Mouse (Mus musculus) spleen, postnatal 0 days (tissue): ENCODE results near the gene Gm43720. TPM values are rescaled to one million over a fixed set of nuclear protein-coding genes. Genes with fewer than 3 reads are reported as not detected.

Experiments
- polyA plus RNA-seq: library from polyadenylated mRNA; unstranded; fragments of >200 nt; fragmentation: Nextera tagmentation; extraction: Ambion mirVana; gene quantifications from 2 replicates; pipeline ENCODE4 v1.2.1, GENCODE M21; 2015

Gene Gm43720
- not detected in 2 replicates for polyA plus RNA-seq

GRCm38 (mm10) chr5:138279585-138280424 is at the start of gene Gm43720, which contains the start of the genes Gpc2 and Stag3:
TSS of gene Gm43720 (minus strand) at chr5:138279958.
TSS of gene Gpc2 (minus strand) at chr5:138280005.
TSS of gene Stag3 (plus strand) at chr5:138280240.

DNA sequence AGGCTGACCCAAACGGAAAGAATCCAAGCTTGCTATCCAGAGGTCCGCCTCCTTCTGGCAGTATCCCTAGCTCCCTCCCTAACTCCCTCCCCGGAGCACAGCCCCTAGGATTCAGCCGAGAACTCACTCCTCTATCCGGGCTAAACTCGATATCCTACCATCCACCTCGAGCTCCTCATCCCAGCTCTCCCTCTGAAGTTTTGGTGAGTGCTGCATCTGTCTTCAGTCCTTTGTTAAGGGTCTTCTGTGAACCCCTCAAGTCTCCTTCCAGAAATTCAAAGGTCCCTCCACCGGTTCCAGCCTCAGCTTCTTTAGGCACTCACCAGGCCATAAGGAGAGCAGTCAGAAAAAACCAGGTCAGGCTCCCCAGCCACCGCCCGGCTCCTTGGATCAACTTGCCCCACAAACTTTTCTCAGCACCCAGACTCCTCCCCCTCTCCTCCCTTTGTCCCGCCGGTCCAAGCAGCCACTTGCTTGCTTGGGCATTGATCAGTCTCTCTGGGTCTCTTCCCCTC is 7.3 kb downstream of the Gm43720 start, which contains the start of gene Gal3st4:
Gene Gal3st4, minus strand, starts transcription at position 432 of the 515 bp plus-strand sequence.

GRCm38 (mm10) chr5:138263260-138264206 is 16.2 kb downstream of the Gm43720 start, which contains the start of gene BC037034:
TSS of gene BC037034 (minus strand) at chr5:138264033.

GRCm38 (mm10) chr5:138255353-138256093 is 24.2 kb downstream of the Gm43720 start, which contains the start of gene Lamtor4:
TSS of gene Lamtor4 (plus strand) at chr5:138255482.

GRCm38 (mm10) chr5:138225700-138226099 is 54.1 kb downstream of the Gm43720 start, which contains the start of gene Nxpe5:
TSS of gene Nxpe5 (plus strand) at chr5:138225898.

Other genes starting within 250 kb of the Gm43720 start
- gene Smok3c, start 226.8 kb downstream of the Gm43720 start, polyA plus RNA-seq: not detected in 2 replicates
- 4.9 and 5.4 TPM in 2 replicates for gene Zkscan1, start 194.9 kb downstream of the Gm43720 start, polyA plus RNA-seq
- gene Zscan21, start 163.1 kb downstream of the Gm43720 start, polyA plus RNA-seq: 14.2 and 17.9 TPM in 2 replicates
- gene Zfp113, start 124.2 kb downstream of the Gm43720 start, polyA plus RNA-seq: 6.2 and 7.3 TPM in 2 replicates
- 124 and 131 TPM in 2 replicates for gene Cops6, start 118.9 kb downstream of the Gm43720 start, polyA plus RNA-seq
- gene Ap4m1, start 108.0 kb downstream of the Gm43720 start, polyA plus RNA-seq: 9.1 and 9.7 TPM in 2 replicates
- 197 and 222 TPM in 2 replicates for gene Mcm7, start 107.5 kb downstream of the Gm43720 start, polyA plus RNA-seq
- 35.1 and 35.4 TPM in 2 replicates for gene Taf6, start 92.5 kb downstream of the Gm43720 start, polyA plus RNA-seq
- 20.0 and 20.2 TPM in 2 replicates for gene Cnpy4, start 92.5 kb downstream of the Gm43720 start, polyA plus RNA-seq
- 6.0 and 7.3 TPM in 2 replicates for gene Mblac1, start 85.6 kb downstream of the Gm43720 start, polyA plus RNA-seq
- 1.1 and 1.6 TPM in 2 replicates for gene Nxpe5, start 54.1 kb downstream of the Gm43720 start, polyA plus RNA-seq
- gene Lamtor4, start 24.5 kb downstream of the Gm43720 start, polyA plus RNA-seq: 59.8 and 75.8 TPM in 2 replicates
- gene BC037034, start 15.9 kb downstream of the Gm43720 start, polyA plus RNA-seq: 8.0 and 8.6 TPM in 2 replicates
- 0.49 and 0.56 TPM in 2 replicates for gene Gal3st4, start 7.1 kb downstream of the Gm43720 start, polyA plus RNA-seq
- gene Gpc2, start within 50 bp of the Gm43720 start, polyA plus RNA-seq: 1.5 TPM in 2 replicates
- 1.8 and 2.4 TPM in 2 replicates for gene Stag3, start 282 bp upstream of the Gm43720 start, polyA plus RNA-seq
- gene Pvrig, start 62.0 kb upstream of the Gm43720 start, polyA plus RNA-seq: 0.52 and 1.0 TPM in 2 replicates
- gene Zfp157, start 161.5 kb upstream of the Gm43720 start, polyA plus RNA-seq: 10.5 and 12.1 TPM in 2 replicates